Mouse (Mus musculus) bone marrow, adult 2 months (tissue): ENCODE measurements around the gene Calcoco2.

Experiments
- CTCF ChIP-seq: fragments of 200-500 bp; IDR thresholded peaks from 2 replicates; pipeline ENCODE4 v1.5.1; 2011; ENCODE audit warnings: low read length, control low read depth; ENCODE audit not compliant: control insufficient read depth, insufficient read depth
- POLR2A ChIP-seq: fragments of 200-500 bp; IDR thresholded peaks from 2 replicates; pipeline ENCODE4 v1.6.1; 2011; ENCODE audit warnings: low read depth, mild to moderate bottlenecking, control low read depth, low read length, borderline replicate concordance; ENCODE audit not compliant: control insufficient read depth

DNA sequence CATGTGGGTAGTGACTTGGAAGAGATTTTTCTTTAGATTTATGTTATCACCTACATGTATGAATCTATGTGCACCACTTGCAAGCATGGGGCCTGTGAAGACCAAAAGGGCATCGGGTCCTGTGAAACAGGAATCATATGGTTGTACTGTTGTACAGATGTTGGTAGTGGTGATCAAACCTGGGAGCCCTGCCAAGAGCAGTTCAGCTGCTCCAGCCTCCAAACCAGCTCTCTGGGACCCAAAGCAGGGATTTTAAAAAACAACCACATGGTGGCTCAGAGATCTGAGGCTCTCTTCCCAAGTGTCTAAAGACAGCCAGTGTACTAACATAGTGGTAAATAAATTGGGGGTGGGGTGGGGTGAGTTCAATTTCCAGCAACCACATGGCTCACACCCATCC lies 3.4 kb downstream of the Calcoco2 start:
- no peak for TF ChIP-seq CTCF
- no peak for TF ChIP-seq POLR2A
